Mouse (Mus musculus): Measurements from ENCODE around the gene Rptor. TPM values are rescaled to one million over a fixed set of nuclear protein-coding genes. Genes with fewer than 3 reads are reported as not detected.

The Rptor gene
- polyA plus RNA-seq, 1 experiment from 2014 or later: 12.4 TPM

GRCm38 (mm10) chr11:119811022-119811421, 208.3 kb downstream of the Rptor start:
- ATAC-seq (ENCODE audit: low FRiP score): no peak
- no peak for DNase-seq (ENCODE audit: low spot score)
- no peaks in the 10 kb centered on the region for H3K4me1 ChIP-seq (replicated peaks; ENCODE audit: control insufficient read depth, insufficient read depth, low read length)
- no peaks in the 10 kb centered on the region for H3K9me3 ChIP-seq (ENCODE audit: control insufficient read depth, low read length)
- H3K27ac ChIP-seq (ENCODE audit: low read depth, low read length): no peak overlapping the region
- 86% methylated on average over 8 of the region's 8 CpGs for WGBS
- H3K4me3 ChIP-seq (ENCODE audit: low read depth, low read length): no peak overlapping the region
- no peak overlapping the region for H3K4me2 ChIP-seq (replicated peaks; ENCODE audit: low read depth, low read length)
- no peak overlapping the region for H3K9ac ChIP-seq (ENCODE audit: low read depth, low read length)
- H3K27me3 ChIP-seq (ENCODE audit: control insufficient read depth, insufficient read depth, low read length): no peaks in the 10 kb centered on the region
- H3K36me3 ChIP-seq (ENCODE audit: control insufficient read depth, insufficient read depth, low read length): peaks cover 3% of the 10 kb centered on the region; the same call in 1 of the 2 replicates

GRCm38 (mm10) chr11:119811598-119811997, 208.9 kb downstream of the Rptor start:
- no peak overlapping the region for H3K27ac ChIP-seq (ENCODE audit: low read depth, low read length)
- no peak for ATAC-seq (ENCODE audit: low FRiP score)
- no peak overlapping the region for H3K4me2 ChIP-seq (replicated peaks; ENCODE audit: low read depth, low read length)
- no peaks in the 10 kb centered on the region for H3K27me3 ChIP-seq (ENCODE audit: control insufficient read depth, insufficient read depth, low read length)
- no peaks in the 10 kb centered on the region for H3K4me1 ChIP-seq (replicated peaks; ENCODE audit: control insufficient read depth, insufficient read depth, low read length)
- peaks cover 3% of the 10 kb centered on the region; the same call in 1 of the 2 replicates for H3K36me3 ChIP-seq (ENCODE audit: control insufficient read depth, insufficient read depth, low read length)
- no peaks in the 10 kb centered on the region for H3K9me3 ChIP-seq (ENCODE audit: control insufficient read depth, low read length)
- 100% methylated on average over 1 of the region's 1 CpGs for WGBS
- no peak for DNase-seq (ENCODE audit: low spot score)
- no peak overlapping the region for H3K9ac ChIP-seq (ENCODE audit: low read depth, low read length)
- no peak overlapping the region for H3K4me3 ChIP-seq (ENCODE audit: low read depth, low read length)

- no peaks in the 10 kb centered on the region for H3K9me3 ChIP-seq (ENCODE audit: control insufficient read depth, low read length)
- 97% methylated on average over 4 of the region's 4 CpGs for WGBS
- ATAC-seq (ENCODE audit: low FRiP score): no peak
- no peaks in the 10 kb centered on the region for H3K4me1 ChIP-seq (replicated peaks; ENCODE audit: control insufficient read depth, insufficient read depth, low read length)
- H3K4me2 ChIP-seq (replicated peaks; ENCODE audit: low read depth, low read length): no peak overlapping the region
- H3K27ac ChIP-seq (ENCODE audit: low read depth, low read length): no peak overlapping the region
- H3K9ac ChIP-seq (ENCODE audit: low read depth, low read length): no peak overlapping the region
- H3K27me3 ChIP-seq (ENCODE audit: control insufficient read depth, insufficient read depth, low read length): no peaks in the 10 kb centered on the region
- peaks cover 3% of the 10 kb centered on the region; the same call in 1 of the 2 replicates for H3K36me3 ChIP-seq (ENCODE audit: control insufficient read depth, insufficient read depth, low read length)
- H3K4me3 ChIP-seq (ENCODE audit: low read depth, low read length): no peak overlapping the region
- DNase-seq (ENCODE audit: low spot score): no peak
These were observed 209.4 kb downstream of the Rptor start for GRCm38 (mm10) chr11:119812093-119812492.

GRCm38 (mm10) chr11:119814035-119814558, 211.4 kb downstream of the Rptor start:
- Histone ChIP-seq H3K9ac (ENCODE audit: low read depth, low read length) (no peak overlapping the region), H3K4me3 (ENCODE audit: low read depth, low read length) (no peak overlapping the region), H3K4me1 (replicated peaks; ENCODE audit: control insufficient read depth, insufficient read depth, low read length) (no peaks in the 10 kb centered on the region), H3K36me3 (ENCODE audit: control insufficient read depth, insufficient read depth, low read length) (peaks cover 3% of the 10 kb centered on the region; the same call in 1 of the 2 replicates), H3K27ac (ENCODE audit: low read depth, low read length) (no peak overlapping the region), H3K27me3 (ENCODE audit: control insufficient read depth, insufficient read depth, low read length) (no peaks in the 10 kb centered on the region), H3K9me3 (ENCODE audit: control insufficient read depth, low read length) (no peaks in the 10 kb centered on the region), H3K4me2 (replicated peaks; ENCODE audit: low read depth, low read length) (no peak overlapping the region)
- no peak for DNase-seq (ENCODE audit: low spot score)
- 94% methylated on average over 7 of the region's 7 CpGs for WGBS
- ATAC-seq (ENCODE audit: low FRiP score): no peak

GRCm38 (mm10) chr11:119816798-119817361, 214.2 kb downstream of the Rptor start:
- WGBS: 84% methylated on average over 14 of the region's 14 CpGs
- Histone ChIP-seq H3K27me3 (ENCODE audit: control insufficient read depth, insufficient read depth, low read length) (no peaks in the 10 kb centered on the region), H3K9me3 (ENCODE audit: control insufficient read depth, low read length) (no peaks in the 10 kb centered on the region), H3K36me3 (ENCODE audit: control insufficient read depth, insufficient read depth, low read length) (peaks cover 3% of the 10 kb centered on the region; the same call in 1 of the 2 replicates), H3K27ac (ENCODE audit: low read depth, low read length) (no peak overlapping the region), H3K4me3 (ENCODE audit: low read depth, low read length) (no peak overlapping the region), H3K4me1 (replicated peaks; ENCODE audit: control insufficient read depth, insufficient read depth, low read length) (no peaks in the 10 kb centered on the region), H3K4me2 (replicated peaks; ENCODE audit: low read depth, low read length) (no peak overlapping the region), H3K9ac (ENCODE audit: low read depth, low read length) (no peak overlapping the region)
- ATAC-seq (ENCODE audit: low FRiP score) (no peak), DNase-seq (ENCODE audit: low spot score) (no peak)

GRCm38 (mm10) chr11:119817362-119817837, 214.7 kb downstream of the Rptor start:
- H3K9me3 ChIP-seq (ENCODE audit: control insufficient read depth, low read length): no peaks in the 10 kb centered on the region
- WGBS: 87% methylated on average over 3 of the region's 3 CpGs
- no peak for DNase-seq (ENCODE audit: low spot score)
- no peak overlapping the region for H3K9ac ChIP-seq (ENCODE audit: low read depth, low read length)
- no peak overlapping the region for H3K4me3 ChIP-seq (ENCODE audit: low read depth, low read length)
- H3K27me3 ChIP-seq (ENCODE audit: control insufficient read depth, insufficient read depth, low read length): no peaks in the 10 kb centered on the region
- H3K4me2 ChIP-seq (replicated peaks; ENCODE audit: low read depth, low read length): no peak overlapping the region
- no peak for ATAC-seq (ENCODE audit: low FRiP score)
- no peaks in the 10 kb centered on the region for H3K4me1 ChIP-seq (replicated peaks; ENCODE audit: control insufficient read depth, insufficient read depth, low read length)
- no peak overlapping the region for H3K27ac ChIP-seq (ENCODE audit: low read depth, low read length)
- no peaks in the 10 kb centered on the region; the same call in 1 of the 2 replicates for H3K36me3 ChIP-seq (ENCODE audit: control insufficient read depth, insufficient read depth, low read length)

- H3K36me3 ChIP-seq (ENCODE audit: control insufficient read depth, insufficient read depth, low read length): no peaks in the 10 kb centered on the region
- no peak overlapping the region for H3K27ac ChIP-seq (ENCODE audit: low read depth, low read length)
- H3K4me2 ChIP-seq (replicated peaks; ENCODE audit: low read depth, low read length): no peak overlapping the region
- no peaks in the 10 kb centered on the region for H3K9me3 ChIP-seq (ENCODE audit: control insufficient read depth, low read length)
- no peak for DNase-seq (ENCODE audit: low spot score)
- no peak overlapping the region for H3K4me3 ChIP-seq (ENCODE audit: low read depth, low read length)
- no peak for ATAC-seq (ENCODE audit: low FRiP score)
- H3K9ac ChIP-seq (ENCODE audit: low read depth, low read length): no peak overlapping the region
- H3K4me1 ChIP-seq (replicated peaks; ENCODE audit: control insufficient read depth, insufficient read depth, low read length): no peaks in the 10 kb centered on the region
- H3K27me3 ChIP-seq (ENCODE audit: control insufficient read depth, insufficient read depth, low read length): no peaks in the 10 kb centered on the region
- WGBS: 77% methylated on average over 3 of the region's 3 CpGs
These were observed 215.2 kb downstream of the Rptor start for GRCm38 (mm10) chr11:119817898-119818297.

- no peak overlapping the region for H3K9ac ChIP-seq (ENCODE audit: low read depth, low read length)
- H3K27me3 ChIP-seq (ENCODE audit: control insufficient read depth, insufficient read depth, low read length): no peaks in the 10 kb centered on the region
- H3K4me1 ChIP-seq (replicated peaks; ENCODE audit: control insufficient read depth, insufficient read depth, low read length): no peaks in the 10 kb centered on the region
- DNase-seq (ENCODE audit: low spot score) (no peak), ATAC-seq (ENCODE audit: low FRiP score) (no peak)
- H3K4me2 ChIP-seq (replicated peaks; ENCODE audit: low read depth, low read length): no peak overlapping the region
- 92% methylated on average over 9 of the region's 9 CpGs for WGBS
- no peak overlapping the region for H3K27ac ChIP-seq (ENCODE audit: low read depth, low read length)
- H3K9me3 ChIP-seq (ENCODE audit: control insufficient read depth, low read length): no peaks in the 10 kb centered on the region
- H3K4me3 ChIP-seq (ENCODE audit: low read depth, low read length): no peak overlapping the region
- no peaks in the 10 kb centered on the region for H3K36me3 ChIP-seq (ENCODE audit: control insufficient read depth, insufficient read depth, low read length)
These were observed 218.8 kb downstream of the Rptor start for GRCm38 (mm10) chr11:119821514-119821913.

GRCm38 (mm10) chr11:119824072-119824649, 221.5 kb downstream of the Rptor start:
- no peaks in the 10 kb centered on the region for H3K27me3 ChIP-seq (ENCODE audit: control insufficient read depth, insufficient read depth, low read length)
- H3K4me2 ChIP-seq (replicated peaks; ENCODE audit: low read depth, low read length): no peak overlapping the region
- H3K9me3 ChIP-seq (ENCODE audit: control insufficient read depth, low read length): no peaks in the 10 kb centered on the region
- H3K4me3 ChIP-seq (ENCODE audit: low read depth, low read length): no peak overlapping the region
- 81% methylated on average over 6 of the region's 6 CpGs for whole genome bisulfite sequencing
- no peak overlapping the region for H3K9ac ChIP-seq (ENCODE audit: low read depth, low read length)
- DNase-seq (ENCODE audit: low spot score) (no peak), ATAC-seq (ENCODE audit: low FRiP score) (no peak)
- H3K27ac ChIP-seq (ENCODE audit: low read depth, low read length): no peak overlapping the region
- H3K36me3 ChIP-seq (ENCODE audit: control insufficient read depth, insufficient read depth, low read length): no peaks in the 10 kb centered on the region
- no peaks in the 10 kb centered on the region for H3K4me1 ChIP-seq (replicated peaks; ENCODE audit: control insufficient read depth, insufficient read depth, low read length)
